Mouse (Mus musculus): ENCODE measurements around the gene Krtap5-4. TPM values are rescaled to one million over a fixed set of nuclear protein-coding genes. Genes with fewer than 3 reads are reported as not detected.
"Not testable (repeated sequence)": the region's sequence is repeated elsewhere in the genome, so short reads cannot be mapped to it uniquely, and the experiment has no call there.

The Krtap5-4 gene
- not detected for polyA plus RNA-seq (2017; shearing (Covaris generic))

DNA sequence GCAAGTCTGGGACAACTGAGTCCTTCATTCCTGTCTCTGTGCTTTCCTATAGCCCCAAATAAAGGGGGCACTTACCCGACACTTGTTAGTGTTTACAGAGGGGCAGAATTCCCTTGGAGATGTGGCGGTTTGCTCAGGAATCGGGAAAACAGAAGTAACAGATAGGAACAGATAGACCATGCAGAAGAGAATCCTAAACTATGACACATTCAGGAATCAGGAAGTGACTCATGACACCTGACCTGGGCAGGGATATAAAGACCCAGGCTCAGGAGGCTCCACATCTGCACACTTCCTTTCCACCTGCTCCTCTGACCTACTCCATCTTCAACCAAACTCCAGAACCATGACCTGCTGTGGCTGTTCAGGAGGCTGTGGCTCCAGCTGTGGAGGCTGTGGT lies at the start of gene Krtap5-4:
Krtap5-4 (plus strand) TSS at position 301 of the 400 bp plus-strand sequence.
- ATAC-seq: no peak

DNA sequence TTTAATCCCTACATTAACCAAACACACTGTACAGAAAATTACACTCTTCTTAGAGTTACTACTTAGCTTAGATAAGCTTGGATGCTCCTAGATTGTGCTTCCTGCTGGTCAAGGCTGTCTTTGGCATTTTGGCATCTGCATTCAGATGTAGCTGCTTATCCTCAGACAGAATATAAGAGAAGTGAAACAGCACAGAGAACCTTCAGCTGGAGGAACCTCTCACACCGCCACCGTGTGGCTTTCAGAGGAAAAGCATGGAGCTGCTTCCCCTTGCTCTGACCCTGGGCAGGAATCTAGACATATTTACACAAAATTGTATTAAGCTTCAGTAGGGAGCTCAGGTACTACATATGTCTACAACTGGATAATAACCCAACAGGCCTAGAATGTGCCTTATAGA lies 47.8 kb upstream of the Krtap5-4 start:
- no peak for ATAC-seq

DNA sequence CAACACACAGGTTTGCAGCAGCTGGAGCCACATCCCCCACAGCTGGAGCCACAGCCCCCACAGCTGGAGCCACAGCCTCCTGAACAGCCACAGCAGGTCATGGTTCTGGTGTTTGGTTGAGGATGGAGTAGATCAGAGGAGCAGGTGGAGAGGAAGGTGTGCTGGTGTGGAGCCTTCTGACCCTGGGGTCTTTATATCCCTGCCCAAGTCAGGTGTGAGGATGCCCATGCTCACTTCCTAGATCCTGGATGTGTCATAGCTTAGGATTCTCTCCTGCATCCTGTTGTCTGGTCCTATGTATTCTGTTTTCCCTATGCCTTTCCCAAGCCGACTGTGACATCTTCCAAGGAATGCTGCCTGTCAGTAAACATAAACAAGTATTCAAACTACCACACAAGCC lies 45.1 kb upstream of the Krtap5-4 start, which contains the start of gene Gm2431:
Gm2431 (minus strand) TSS at position 101 of the 400 bp plus-strand sequence.
- ATAC-seq: not testable (repeated sequence)

DNA sequence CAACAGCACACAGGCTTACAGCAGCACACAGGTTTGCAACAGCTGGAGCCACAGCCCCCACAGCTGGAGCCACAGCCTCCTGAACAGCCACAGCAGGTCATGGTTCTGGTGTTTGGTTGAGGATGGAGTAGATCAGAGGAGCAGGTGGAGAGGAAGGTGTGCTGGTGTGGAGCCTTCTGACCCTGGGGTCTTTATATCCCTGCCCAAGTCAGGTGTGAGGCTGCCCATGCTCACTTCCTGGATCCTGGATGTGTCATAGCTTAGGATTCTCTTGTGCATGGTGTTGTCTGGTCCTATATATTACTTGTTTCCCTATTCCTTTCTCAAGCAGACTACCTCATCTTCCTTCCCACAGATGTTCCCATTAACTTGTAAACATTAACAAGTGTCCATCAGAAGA lies 29.1 kb upstream of the Krtap5-4 start, which contains the start of gene Gm4559:
Gm4559 (minus strand) TSS at position 101 of the 400 bp plus-strand sequence.
- ATAC-seq: not testable (repeated sequence)

DNA sequence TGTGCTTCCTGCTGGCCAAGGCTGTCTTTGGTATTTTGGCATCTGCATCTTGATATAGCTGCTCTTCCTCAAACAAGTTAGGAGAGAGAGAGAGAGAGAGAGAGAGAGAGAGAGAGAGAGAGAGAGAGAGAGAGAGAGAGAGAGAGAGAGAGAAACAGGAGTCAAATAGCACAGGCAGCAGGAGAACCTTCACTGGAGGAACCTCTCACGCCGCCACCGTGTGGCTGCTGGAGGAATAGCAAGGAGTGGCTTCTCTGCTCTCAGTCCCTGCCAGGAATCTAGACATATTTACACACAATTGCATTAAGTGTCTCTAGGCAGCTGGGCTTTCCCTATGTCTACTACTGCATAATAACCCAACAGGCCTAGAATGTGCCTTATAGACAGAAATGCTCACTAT lies 25.2 kb upstream of the Krtap5-4 start:
- peak; percentile 61 for ATAC-seq

DNA sequence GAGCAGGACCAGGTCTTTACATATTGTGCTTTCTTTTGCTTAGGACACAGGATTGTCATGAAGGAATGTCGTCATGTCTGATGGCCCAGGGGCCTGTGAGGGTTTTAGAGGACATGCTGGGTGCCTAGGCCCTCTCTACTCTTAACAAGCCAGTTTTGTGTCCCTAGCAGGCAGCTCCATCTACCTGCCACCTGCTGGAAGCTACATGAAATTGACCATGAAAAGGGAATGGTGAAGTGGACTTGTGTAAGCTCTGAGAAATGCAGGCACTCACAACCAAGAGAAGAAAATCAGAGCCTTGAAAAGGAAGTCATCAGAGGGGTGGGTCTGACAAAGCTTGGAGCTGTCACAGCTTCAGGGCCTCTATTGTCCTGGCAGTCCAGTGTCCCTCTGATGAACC lies 24.1 kb upstream of the Krtap5-4 start:
- ATAC-seq: not testable (repeated sequence)

DNA sequence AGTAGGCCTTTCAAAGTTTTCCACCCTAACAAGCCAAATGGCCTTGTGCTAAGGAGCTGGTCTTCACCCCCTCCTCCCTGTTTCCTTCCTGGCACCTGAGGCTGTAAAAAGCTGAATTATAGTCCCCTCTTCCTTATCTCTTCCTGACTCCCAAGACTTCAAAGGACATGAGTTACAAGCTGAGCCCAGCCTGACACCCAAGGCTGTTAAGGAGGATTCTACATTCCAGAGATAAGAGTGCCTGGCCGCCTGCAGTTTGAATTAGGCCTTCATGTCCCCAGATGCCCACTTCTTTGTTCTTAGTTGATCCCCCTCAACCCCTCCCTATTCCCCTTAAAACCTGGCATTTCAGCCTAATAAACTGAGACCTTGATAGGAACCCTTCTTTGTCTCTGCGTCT lies 20.5 kb upstream of the Krtap5-4 start:
- ATAC-seq: not testable (repeated sequence)

DNA sequence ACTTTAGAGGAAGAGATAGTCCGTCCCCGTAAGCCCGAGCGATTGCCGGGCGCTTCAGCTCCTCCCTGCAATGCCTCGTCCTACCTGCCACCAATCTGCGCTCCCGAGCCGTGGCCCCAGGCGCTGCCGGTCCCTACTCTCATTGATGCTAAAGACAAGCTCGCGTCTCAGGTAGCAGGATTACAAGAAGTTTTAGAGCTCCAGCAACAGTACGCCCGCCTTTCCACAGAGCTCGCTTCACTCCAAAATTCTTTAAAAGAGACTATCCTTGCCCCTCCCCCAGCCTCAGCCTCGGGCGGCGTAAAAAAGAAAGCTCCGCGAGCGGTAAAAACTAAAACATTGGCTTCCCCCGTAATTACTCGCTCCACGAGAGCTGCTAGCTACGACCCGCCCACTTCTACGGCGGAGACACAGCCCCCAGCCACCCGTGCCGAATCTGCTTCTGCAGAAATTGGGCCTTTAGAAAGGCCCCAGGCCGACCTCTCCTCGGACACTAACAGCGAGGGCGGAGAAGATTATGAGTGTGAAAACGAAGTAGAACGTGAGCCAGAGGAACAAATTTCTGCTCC lies 19.2 kb upstream of the Krtap5-4 start:
- ATAC-seq: peak; percentile 76

DNA sequence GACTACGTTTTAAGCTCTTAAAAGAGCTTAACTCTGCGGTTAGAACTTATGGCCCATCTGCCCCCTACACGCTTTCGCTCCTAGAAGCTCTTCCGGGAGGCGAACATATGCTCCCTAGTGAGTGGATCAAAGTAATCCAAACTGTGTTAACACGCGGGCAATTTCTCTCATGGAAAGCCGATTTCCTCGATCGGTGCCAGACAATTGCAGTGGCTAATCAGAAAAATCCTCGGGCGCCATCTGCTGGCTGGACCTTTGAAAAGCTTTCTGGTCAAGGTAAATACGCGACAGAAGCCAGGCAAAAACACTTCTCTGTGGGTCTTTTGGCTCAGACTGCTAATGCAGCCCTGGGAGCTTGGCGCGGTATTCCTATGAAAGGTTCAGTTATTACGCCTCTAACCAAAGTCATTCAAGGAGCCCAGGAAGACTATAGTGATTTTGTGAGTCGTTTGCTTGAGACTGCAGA lies 18.7 kb upstream of the Krtap5-4 start:
- peak; percentile 79 for ATAC-seq

DNA sequence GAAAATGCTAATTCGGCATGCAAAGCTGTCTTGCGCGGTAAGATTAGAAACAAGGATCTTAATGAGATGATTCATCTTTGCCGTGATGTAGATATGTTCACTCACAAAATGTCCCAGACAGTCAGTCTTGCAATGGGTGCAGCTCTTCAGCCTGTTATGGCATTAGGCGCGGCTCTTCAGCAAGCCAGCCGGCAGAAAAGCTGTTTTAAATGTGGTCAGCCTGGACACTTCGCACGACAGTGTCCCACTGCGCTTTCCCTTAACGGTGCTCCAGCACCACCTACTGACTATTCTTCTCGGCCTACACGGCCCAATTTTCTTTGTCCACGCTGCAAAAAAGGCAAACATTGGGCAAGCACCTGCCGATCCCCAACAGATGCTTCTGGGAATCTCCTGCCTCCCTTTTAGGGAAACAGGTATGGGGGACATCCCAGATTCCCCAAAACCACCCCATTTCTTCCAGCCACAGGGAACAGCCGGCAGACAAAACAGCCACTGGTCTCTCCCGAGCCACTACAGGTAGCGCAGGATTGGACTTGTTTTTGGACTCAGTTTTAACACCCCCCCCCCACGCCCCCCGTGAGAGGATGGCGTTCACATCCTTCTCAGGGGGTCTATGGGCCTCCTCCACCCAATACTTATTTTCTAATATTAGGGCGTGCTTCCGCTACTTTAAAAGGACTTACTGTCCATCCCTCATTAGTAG lies 18.1 kb upstream of the Krtap5-4 start:
- no peak for ATAC-seq

DNA sequence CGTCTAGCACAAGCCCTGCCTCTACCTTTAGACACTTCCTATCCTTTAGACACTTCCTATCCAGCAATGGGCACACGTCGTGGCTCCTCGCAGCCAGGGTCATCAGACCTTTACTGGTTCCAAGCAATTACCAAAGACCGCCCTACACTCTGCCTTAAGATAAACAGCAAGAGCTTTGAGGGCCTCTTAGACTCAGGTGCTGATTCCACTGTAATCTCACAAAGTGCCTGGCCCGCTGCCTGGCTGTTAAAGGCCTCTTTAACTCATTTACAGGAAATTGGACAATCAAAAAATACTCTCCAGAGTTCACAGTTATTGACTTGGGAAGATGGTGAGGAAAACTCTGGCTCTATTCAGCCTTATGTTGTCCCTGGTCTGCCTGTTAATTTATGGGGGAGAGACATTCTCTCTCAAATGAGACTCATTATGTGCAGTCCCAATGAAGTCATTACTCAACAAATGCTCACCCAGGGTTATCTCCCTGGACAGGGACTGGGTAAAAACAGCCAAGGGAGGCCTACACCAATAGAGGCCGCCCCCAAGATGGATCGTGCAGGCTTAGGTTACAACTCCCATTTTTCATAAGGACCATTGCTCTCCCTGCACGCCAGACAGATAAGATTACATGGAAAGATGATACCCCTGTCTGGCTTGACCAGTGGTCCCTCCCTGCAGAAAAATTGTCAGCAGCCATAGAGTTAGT lies 17.3 kb upstream of the Krtap5-4 start:
- not testable (repeated sequence) for ATAC-seq

DNA sequence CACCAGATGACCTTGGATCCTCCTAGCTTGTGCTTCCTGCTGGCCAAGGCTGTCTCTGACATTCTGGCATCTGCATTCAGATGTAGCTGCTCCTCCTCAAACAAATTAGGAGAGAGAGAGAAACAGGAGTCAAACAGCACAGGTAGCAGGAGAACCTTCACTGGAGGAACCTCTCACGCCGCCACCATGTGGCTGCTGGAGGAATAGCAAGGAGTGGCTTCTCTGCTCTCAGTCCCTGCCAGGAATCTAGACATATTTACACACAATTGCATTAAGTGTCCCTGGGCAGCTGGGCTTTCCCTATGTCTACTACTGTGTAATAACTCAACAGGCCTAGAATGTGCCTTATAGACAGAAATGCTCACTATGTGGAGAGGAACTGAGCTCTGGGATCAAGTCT lies 9.5 kb upstream of the Krtap5-4 start:
- peak; percentile 41 for ATAC-seq

DNA sequence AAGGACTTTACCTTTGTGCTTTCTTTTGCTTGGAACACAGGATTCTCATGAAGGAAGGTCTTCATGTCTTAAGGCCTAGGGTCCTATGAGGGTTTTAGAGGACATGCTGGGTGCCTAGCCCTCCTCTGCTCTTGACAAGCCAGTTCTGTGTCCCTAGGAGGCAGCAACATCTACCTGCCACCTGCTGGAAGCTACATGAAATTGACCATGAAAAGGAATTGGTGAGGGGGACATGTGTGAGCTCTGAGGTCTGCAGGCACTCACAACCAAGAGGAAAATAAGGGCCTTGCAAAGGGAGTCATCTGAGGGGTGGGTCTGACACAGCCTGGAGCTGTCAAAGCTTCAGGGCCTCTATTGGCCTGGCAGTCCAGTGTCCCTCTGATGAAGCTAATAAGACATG lies 7.9 kb upstream of the Krtap5-4 start:
- ATAC-seq: no peak

DNA sequence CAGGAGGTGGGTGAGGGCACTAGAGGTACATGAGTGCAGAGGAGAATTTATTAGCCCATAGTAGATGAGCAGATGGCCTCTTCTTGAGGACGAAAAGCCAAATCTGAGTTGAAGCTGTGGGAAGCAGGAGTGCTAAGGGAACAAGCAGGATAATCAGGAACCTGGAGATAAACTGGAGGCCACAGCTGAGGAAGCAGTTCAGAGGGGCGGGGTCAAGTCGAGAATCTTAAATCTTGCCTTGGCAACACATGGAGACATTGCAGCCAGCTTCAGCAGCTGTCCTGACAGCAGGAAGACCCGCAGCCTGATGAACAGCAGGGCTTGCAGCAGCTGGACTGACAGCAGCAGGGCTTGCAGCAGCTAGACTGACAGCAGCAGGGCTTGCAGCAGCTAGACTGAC lies 7.2 kb upstream of the Krtap5-4 start:
- ATAC-seq: not testable (repeated sequence)

DNA sequence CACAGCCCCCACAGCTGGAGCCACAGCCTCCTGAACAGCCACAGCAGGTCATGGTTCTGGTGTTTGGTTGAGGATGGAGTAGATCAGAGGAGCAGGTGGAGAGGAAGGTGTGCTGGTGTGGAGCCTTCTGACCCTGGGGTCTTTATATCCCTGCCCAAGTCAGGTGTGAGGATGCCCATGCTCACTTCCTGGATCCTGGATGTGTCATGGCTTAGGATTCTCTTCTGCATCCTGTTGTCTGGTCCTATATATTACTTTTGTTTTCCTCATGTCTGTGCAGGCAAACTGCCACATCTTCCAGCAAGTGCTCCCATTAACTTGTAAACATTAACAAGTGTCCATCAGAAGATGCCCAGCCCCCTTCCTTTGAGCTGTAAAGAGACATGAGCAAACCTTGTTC lies 6.3 kb upstream of the Krtap5-4 start, which contains the start of gene Krtap5-1:
Krtap5-1 (minus strand) TSS at position 101 of the 400 bp plus-strand sequence.
- ATAC-seq: not testable (repeated sequence)

DNA sequence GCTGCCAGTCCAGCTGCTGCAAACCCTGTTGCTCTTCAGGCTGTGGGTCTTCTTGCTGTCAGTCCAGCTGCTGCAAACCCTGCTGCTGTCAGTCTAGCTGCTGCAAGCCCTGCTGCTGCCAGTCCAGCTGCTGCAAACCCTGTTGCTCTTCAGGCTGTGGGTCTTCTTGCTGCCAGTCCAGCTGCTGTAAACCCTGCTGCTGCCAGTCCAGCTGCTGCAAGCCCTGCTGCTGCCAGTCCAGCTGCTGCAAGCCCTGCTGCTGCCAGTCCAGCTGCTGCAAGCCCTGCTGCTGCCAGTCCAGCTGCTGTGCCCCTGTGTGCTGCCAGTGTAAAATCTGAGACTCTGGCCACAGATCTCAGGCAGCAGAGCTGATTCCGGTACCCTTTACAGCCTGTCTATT lies 580 bp downstream of the Krtap5-4 start:
- ATAC-seq: not testable (repeated sequence)

DNA sequence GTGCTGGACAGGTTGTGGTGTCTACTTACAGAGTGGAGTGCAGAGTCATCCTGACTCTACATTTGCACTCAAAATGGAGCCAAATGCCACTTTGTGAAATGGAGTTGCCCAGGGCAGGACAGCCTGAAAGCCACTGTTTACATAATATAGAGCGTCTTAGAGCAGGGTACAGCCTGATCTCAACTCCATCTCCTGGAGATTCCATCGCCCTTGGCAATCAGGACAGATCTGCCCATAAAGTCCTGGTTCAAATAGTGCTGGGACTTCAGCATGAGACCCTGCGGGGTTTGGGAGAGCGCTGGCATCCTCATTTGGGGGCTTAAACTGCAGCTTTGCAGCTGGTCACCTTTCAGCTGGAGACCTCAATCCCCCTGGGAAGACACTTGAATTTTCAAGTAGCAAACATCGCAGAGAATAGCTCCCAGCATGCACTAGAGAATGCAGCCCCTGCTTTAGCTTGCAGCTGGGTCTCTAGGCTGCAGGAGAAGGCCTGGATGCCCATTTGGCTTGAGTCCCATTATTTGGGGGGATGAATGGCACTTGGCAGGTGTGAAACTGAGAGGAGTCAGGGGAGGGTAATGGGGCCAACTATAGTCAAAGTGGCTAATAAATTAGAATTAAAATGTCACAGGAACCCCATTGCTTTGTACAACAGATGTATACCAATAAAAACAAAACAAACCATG lies 11.4 kb downstream of the Krtap5-4 start:
- ATAC-seq: no peak

DNA sequence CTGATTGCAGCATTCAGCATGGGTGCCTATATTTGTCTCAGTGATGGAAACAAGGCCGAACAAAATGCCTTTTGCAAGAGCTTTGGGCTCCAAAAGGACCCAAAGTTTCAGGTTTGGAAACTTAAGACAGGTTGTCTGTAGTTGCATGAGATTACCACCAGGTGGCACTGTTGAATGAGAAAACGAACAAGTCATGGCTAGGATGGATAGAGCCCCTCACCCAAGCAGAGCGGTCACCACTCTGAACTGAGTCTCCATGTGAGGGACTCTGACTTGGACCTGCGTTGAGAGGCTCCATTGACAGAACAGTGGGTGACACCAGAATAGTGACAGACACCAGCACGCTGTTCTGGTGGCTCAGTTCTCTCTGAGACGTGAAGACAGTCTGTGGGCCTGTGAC lies 13.2 kb downstream of the Krtap5-4 start:
- ATAC-seq: no peak

DNA sequence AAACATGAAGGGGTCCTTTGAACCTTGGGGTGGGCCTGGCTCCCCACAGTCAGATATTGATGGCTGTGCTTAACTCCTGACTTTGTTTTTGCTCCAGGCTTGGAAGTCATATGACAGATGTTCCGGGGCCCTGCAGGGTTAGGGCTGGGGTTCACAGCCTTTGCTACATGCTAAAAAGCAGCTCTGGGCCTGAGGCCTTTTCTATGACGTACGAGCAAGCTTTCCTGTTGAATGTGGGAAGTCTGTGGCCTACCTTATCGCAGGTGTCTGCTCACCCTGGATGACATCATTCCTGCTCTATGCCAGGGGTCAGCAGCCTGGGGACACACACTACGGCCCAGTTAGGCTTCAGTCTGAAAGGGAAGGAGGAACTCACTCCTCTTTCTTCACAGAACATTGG lies 13.9 kb downstream of the Krtap5-4 start:
- ATAC-seq: no peak

DNA sequence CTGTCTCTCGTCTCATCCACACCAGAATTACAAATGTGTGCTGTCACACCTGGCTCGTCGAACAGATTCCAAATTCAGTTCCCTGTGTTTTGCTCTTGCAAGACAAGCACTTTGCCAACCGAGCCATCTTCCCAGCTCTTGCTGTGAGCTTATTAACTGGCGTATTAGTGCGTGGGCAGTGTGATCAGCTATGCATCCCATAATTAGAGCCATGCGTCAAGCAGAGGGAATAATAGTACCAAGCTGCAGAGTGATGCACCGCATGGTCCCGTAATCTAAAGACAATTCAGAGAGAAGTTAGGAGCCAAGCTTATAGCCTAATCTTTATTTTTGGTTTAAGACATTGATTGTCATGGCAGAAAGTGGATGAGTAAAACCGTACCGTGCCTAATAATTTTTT lies 15.8 kb downstream of the Krtap5-4 start:
- no peak for ATAC-seq

DNA sequence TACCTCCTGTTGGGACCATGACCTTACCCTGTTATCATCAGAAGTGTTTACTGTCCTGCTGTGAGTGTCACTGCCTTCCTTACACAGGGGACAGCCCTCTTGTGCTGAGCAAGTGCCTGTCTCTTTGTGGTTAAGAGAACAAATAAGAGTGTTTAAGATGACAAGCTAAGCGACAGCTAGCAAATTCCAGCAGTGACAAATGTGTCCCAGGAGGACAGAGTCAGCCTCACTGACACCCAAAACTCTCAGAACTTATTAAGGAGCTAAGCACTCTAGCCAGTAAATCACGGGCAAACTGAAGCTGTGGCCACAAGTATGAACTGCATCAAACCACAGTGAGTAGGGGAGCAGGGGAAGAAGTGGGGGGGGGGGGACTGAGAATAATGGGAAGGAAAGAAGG lies 17.6 kb downstream of the Krtap5-4 start:
- no peak for ATAC-seq

DNA sequence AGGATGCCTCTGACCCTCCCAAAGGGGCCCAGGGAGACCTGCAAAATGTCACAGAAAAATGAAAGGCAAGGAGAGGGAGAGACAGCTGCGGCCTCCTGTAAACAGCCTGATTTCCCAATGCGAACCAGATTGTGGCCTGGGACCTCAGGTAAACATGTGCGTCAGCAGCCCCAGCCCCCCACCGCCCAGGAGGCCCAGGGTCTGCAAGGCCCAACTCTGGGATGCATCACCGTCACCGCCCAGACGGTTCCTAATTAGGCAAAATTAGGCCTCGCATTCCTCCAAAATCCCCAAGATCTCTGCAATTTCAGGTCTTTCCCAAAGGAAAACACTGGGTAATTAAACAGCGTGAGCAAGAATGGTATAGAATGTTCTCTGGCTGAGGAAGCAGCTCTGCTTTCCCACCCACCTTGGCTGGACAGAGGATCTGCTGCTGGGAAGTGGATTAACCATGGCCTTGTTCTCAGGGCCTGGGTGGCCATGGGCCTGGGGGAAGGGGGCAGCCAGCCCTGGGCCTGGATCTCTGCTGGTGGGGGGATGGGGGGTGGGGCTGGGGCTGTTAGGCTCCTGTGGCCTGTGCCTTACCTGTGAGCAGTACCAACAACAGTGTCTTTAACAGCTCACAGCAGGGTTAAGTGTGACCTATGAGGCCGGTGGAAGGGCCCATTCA lies 18.4 kb downstream of the Krtap5-4 start:
- not testable (repeated sequence) for ATAC-seq

Data from CD4-positive, CD25-positive, alpha-beta regulatory T cell, adult 4 months (primary cell).